Mouse (Mus musculus): ENCODE data around the gene Cpsf4. TPM values are rescaled to one million over a fixed set of nuclear protein-coding genes. Genes with fewer than 3 reads are reported as not detected.

Gene Cpsf4
- 38.9 to 41.3 TPM (median 40.4 TPM) in 4 replicates for total RNA-seq (2023; ENCODE audit: inconsistent age)

DNA sequence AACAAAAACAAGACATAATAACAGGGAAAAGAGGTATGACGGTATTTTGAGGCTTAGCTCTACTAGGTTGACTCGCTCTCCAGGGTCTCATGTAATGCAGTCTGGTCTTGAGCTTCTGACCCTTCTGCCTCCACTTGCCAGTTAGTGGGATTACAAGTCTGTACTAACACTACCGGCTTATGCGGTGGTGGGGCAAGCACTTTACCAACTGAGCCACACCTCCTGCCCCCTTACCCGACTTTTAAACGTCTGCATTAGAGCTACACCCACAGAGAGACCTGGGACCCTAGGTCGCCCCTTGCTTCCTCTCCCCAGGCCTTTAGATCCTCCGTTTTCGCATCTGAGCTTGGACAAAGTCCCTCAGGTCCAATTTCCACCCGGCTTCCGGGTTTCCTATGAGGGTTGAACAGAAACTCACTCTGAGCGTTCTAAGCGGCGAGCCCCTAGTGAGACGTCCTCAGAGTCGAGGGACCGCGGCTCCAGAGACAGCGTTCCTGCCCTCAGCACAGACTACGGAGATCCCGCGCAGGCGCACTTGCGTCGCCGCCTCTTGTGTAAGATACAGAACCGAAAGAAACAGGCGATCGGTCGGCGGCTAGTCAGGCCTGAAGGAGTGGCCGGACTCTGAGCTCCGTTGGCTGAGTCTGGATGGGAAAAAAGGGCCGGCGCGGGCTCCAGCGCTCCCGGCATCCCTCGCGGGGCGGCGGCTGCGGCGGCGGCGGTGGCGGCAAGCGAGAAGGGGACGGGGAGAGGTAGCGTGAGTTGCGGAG is at the start of gene Cpsf4, which contains the start of gene Ptcd1:
Cpsf4 (plus strand) TSS at position 678 of the 770 bp plus-strand sequence.
Ptcd1 (minus strand) TSS at position 573 of the 770 bp plus-strand sequence.

DNA sequence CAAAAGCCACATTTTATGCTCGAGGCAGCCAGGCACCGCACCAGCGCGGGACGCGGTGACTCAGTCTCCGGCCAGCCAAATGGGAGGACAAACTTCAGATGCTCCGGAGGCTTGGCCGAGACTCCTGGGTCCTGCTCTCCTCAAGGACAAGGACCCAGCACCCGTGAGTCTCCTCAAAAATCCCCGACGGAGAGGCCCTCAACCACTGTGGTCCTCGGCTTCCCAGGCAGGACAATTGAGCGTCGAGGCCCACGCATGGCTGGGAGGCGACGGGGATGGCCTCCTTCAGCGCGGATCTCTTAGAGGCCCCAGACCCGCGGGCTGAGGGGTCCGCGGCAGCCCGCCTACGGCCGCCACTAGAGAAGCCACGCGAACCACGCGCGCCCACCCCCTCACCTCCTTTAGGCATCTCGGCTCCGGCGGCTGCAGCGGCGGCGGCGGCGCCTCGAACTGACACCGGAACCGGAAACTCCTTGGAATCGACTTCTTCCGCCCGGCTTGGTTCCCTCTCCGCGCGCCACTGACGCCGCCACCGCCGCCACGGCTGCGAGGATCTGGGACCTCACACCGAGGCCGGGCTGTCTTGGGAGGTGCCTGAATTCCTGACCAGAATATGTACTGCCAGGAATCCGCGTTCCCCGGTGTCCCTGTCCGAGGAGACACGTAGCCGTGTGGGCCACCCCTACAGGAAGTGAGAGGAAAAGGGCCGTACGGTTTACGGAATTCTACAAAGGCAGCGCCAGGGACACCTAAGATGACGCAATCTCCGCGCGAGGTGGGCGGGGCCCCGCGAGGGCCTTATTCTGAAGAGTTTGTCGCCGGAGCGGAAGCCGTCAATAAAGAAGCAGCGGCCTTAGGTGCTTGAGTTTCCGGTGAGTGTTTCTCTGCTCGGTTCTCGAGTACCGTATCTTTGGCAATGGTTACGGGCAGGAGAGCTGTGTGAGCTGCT is 27.2 kb upstream of the Cpsf4 start, which contains the start of the genes Pdap1 and Bud31:
Pdap1 (minus strand) TSS at position 668 of the 949 bp plus-strand sequence.
Bud31 (plus strand) TSS at position 792 of the 949 bp plus-strand sequence.

DNA sequence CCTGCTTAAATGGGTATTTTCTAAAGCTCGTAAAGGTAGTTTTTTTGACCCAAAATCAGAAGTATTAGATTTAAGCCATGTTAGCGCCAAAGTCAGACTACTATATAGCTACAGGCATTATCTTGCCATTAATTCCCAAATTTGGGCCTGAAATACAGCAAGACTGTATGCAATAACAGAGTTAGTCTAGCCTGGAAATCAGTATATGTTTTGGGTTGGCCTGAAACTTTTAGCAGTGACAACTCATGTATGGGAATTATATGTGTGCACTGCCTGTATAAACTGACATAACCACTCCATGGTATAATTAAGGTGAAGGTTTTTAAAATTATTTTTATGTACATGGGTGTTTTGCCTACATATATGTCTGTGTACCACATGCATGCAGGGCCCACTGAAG is 24.9 kb downstream of the Cpsf4 start, which contains the start of gene Atp5j2:
Atp5j2 (minus strand) TSS at position 101 of the 400 bp plus-strand sequence.

GRCm38 (mm10) chr5:145201321-145201991 is 34.4 kb downstream of the Cpsf4 start, which contains the start of gene Zkscan14:
Gene Zkscan14, minus strand, starts transcription at chr5:145201868.

GRCm38 (mm10) chr5:145203936-145204691 is 37.1 kb downstream of the Cpsf4 start, which contains the start of gene Zkscan5:
Gene Zkscan5, plus strand, starts transcription at chr5:145204562.

GRCm38 (mm10) chr5:145231367-145231871 is 64.4 kb downstream of the Cpsf4 start, which contains the start of gene Zfp655:
Gene Zfp655, plus strand, starts transcription at chr5:145231715.

Other genes starting within 250 kb of the Cpsf4 start
- gene Smurf1, start 201.4 kb upstream of the Cpsf4 start, total RNA-seq (2023; ENCODE audit: inconsistent age) = 19.3 to 24.9 TPM (median 20.4 TPM) in 4 replicates
- gene Gm4871, start 134.5 kb upstream of the Cpsf4 start, total RNA-seq (2023; ENCODE audit: inconsistent age) = not detected in 4 replicates
- not detected in 4 replicates for gene 1700018F24Rik, start 124.2 kb upstream of the Cpsf4 start, total RNA-seq (2023; ENCODE audit: inconsistent age)
- 92.7 to 106 TPM (median 95.1 TPM) in 4 replicates for gene Arpc1a, start 83.4 kb upstream of the Cpsf4 start, total RNA-seq (2023; ENCODE audit: inconsistent age)
- not detected in 4 replicates for gene Kpna7, start 83.2 kb upstream of the Cpsf4 start, total RNA-seq (2023; ENCODE audit: inconsistent age)
- gene Arpc1b, start 53.0 kb upstream of the Cpsf4 start, total RNA-seq (2023; ENCODE audit: inconsistent age) = 475 to 504 TPM (median 483 TPM) in 4 replicates
- gene Pdap1, start 27.0 kb upstream of the Cpsf4 start, total RNA-seq (2023; ENCODE audit: inconsistent age) = 43.2 to 51.2 TPM (median 45.2 TPM) in 4 replicates
- 197 to 219 TPM (median 209 TPM) in 4 replicates for gene Bud31, start 26.9 kb upstream of the Cpsf4 start, total RNA-seq (2023; ENCODE audit: inconsistent age)
- 22.1 to 24.1 TPM (median 23.3 TPM) in 4 replicates for gene Ptcd1, start 105 bp upstream of the Cpsf4 start, total RNA-seq (2023; ENCODE audit: inconsistent age)
- gene Atp5j2, start 24.8 kb downstream of the Cpsf4 start, total RNA-seq (2023; ENCODE audit: inconsistent age) = 141 to 154 TPM (median 151 TPM) in 4 replicates
- 32.7 to 34.6 TPM (median 33.6 TPM) in 4 replicates for gene Zkscan14, start 34.7 kb downstream of the Cpsf4 start, total RNA-seq (2023; ENCODE audit: inconsistent age)
- 8.4 to 10.2 TPM (median 9.2 TPM) in 4 replicates for gene Zkscan5, start 37.3 kb downstream of the Cpsf4 start, total RNA-seq (2023; ENCODE audit: inconsistent age)
- gene Zfp655, start 64.5 kb downstream of the Cpsf4 start, total RNA-seq (2023; ENCODE audit: inconsistent age) = 73.9 to 88.1 TPM (median 79.3 TPM) in 4 replicates
- gene Zscan25, start 113.3 kb downstream of the Cpsf4 start, total RNA-seq (2023; ENCODE audit: inconsistent age) = 30.6 to 40.5 TPM (median 34.8 TPM) in 4 replicates
- 0.26 TPM in 1 of 4 replicates, not detected in the others for gene Cyp3a57, start 178.1 kb downstream of the Cpsf4 start, total RNA-seq (2023; ENCODE audit: inconsistent age)